Mouse (Mus musculus): Measurements from ENCODE around the gene Itpr1. TPM values are rescaled to one million over a fixed set of nuclear protein-coding genes. Genes with fewer than 3 reads are reported as not detected.

Itpr1 gene
- polyA plus RNA-seq, 1 experiment from 2014 or later, result 9.1 TPM

GRCm38 (mm10) chr6:108534139-108534538, 321.2 kb downstream of the Itpr1 start:
- H3K4me1 ChIP-seq (ENCODE audit: control insufficient read depth, insufficient read depth, low read length), result peaks cover 4% of the 10 kb centered on the region; the same call in 1 of the 2 replicates
- 89% methylated on average over 5 of the region's 5 CpGs for WGBS
- no peak overlapping the region for H3K9ac ChIP-seq (ENCODE audit: low read depth, low read length)
- no peaks in the 10 kb centered on the region for H3K36me3 ChIP-seq (ENCODE audit: control insufficient read depth, insufficient read depth, low read length)
- no peak overlapping the region for H3K4me2 ChIP-seq (ENCODE audit: low read depth, low read length)
- no peaks in the 10 kb centered on the region for H3K9me3 ChIP-seq (ENCODE audit: control insufficient read depth, low read length)
- no peak overlapping the region for H3K27ac ChIP-seq (replicated peaks; ENCODE audit: low read depth, low read length)
- H3K27me3 ChIP-seq (replicated peaks; ENCODE audit: control insufficient read depth, insufficient read depth, low read length), result no peaks in the 10 kb centered on the region
- DNase-seq (ENCODE audit: low spot score) (no peak), ATAC-seq (ENCODE audit: low read depth) (no peak)
- H3K4me3 ChIP-seq (ENCODE audit: low read depth, low read length), result no peak overlapping the region

DNA sequence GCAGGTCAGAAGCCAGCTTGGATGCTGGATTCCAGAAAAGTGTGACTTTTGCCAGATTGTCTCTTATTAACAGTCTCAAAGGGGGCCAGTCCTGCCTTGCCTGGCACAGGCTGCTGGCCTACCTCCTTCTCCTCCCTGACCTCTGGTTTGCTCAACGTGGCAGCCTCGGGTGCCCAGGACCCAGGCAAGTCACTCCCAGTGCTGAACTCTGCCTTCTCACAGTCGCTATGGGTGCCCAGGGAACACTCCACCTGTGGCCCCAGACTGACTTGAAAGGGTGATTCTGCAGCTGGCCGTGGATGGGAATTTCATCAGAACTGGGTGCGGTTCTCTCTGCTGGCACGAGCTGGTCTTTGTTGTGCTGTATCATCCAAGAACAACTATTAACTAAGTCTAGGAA, 321.7 kb downstream of the Itpr1 start:
- Histone ChIP-seq H3K27me3 (replicated peaks; ENCODE audit: control insufficient read depth, insufficient read depth, low read length) (no peaks in the 10 kb centered on the region), H3K4me2 (ENCODE audit: low read depth, low read length) (no peak overlapping the region), H3K27ac (replicated peaks; ENCODE audit: low read depth, low read length) (no peak overlapping the region), H3K9ac (ENCODE audit: low read depth, low read length) (no peak overlapping the region), H3K4me1 (ENCODE audit: control insufficient read depth, insufficient read depth, low read length) (peaks cover 4% of the 10 kb centered on the region; the same call in 1 of the 2 replicates), H3K9me3 (ENCODE audit: control insufficient read depth, low read length) (no peaks in the 10 kb centered on the region), H3K36me3 (ENCODE audit: control insufficient read depth, insufficient read depth, low read length) (no peaks in the 10 kb centered on the region), H3K4me3 (ENCODE audit: low read depth, low read length) (no peak overlapping the region)
- no peak for ATAC-seq (ENCODE audit: low read depth)
- no peak for DNase-seq (ENCODE audit: low spot score)
- WGBS, result 76% methylated on average over 6 of the region's 6 CpGs

DNA sequence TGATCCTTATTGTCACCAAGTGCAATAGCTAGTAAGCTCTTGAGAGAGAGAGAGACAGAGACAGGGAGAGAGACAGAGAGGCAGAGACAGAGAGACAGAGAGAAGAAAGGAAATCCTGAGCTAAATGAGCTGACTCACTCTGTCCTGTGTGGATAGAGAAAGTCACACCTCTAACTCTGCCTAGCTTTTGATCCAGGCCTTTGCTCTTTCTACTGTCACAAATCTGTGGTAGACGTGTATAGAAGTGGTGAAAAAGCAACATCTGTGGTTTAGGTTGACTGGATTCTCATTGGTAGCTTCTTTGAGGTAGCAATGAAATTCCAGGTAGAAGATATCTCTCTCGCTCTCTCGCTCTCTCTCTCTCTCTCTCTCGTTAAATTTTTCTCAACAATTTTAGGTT, 322.4 kb downstream of the Itpr1 start:
- H3K4me2 ChIP-seq (ENCODE audit: low read depth, low read length), result no peak overlapping the region
- H3K9me3 ChIP-seq (ENCODE audit: control insufficient read depth, low read length), result no peaks in the 10 kb centered on the region
- no peak for DNase-seq (ENCODE audit: low spot score)
- H3K36me3 ChIP-seq (ENCODE audit: control insufficient read depth, insufficient read depth, low read length), result no peaks in the 10 kb centered on the region
- ATAC-seq (ENCODE audit: low read depth), result no peak
- H3K27me3 ChIP-seq (replicated peaks; ENCODE audit: control insufficient read depth, insufficient read depth, low read length), result no peaks in the 10 kb centered on the region
- no peak overlapping the region for H3K4me3 ChIP-seq (ENCODE audit: low read depth, low read length)
- no peak overlapping the region for H3K9ac ChIP-seq (ENCODE audit: low read depth, low read length)
- H3K4me1 ChIP-seq (ENCODE audit: control insufficient read depth, insufficient read depth, low read length), result peaks cover 4% of the 10 kb centered on the region; the same call in 1 of the 2 replicates
- H3K27ac ChIP-seq (replicated peaks; ENCODE audit: low read depth, low read length), result no peak overlapping the region
- WGBS, result 88% methylated on average over 4 of the region's 4 CpGs

GRCm38 (mm10) chr6:108536546-108537317, 323.8 kb downstream of the Itpr1 start:
- peak; percentile 60 for DNase-seq (ENCODE audit: low spot score)

DNA sequence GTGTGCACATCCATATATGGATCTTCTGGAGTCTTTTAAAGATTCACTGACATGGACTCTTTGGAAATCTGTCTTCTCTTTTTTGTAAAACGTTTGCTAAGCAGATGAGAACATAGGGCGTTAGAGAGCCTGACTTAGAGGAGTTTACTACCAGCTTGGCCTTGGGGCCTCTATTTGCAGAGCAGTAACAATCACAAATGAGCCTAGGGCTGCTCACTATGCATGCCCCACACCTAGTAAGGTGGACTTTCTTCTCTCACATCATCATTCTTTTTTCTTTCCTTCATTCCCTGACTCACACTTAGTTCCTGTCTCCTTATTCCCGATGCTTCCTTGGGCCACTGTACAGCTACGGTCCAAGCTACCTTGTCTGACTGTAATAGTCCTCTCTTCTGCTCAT, 325.5 kb downstream of the Itpr1 start:
- no peaks in the 10 kb centered on the region for H3K27me3 ChIP-seq (replicated peaks; ENCODE audit: control insufficient read depth, insufficient read depth, low read length)
- H3K27ac ChIP-seq (replicated peaks; ENCODE audit: low read depth, low read length), result no peak overlapping the region
- no peak overlapping the region for H3K4me2 ChIP-seq (ENCODE audit: low read depth, low read length)
- no peak overlapping the region for H3K4me3 ChIP-seq (ENCODE audit: low read depth, low read length)
- H3K36me3 ChIP-seq (ENCODE audit: control insufficient read depth, insufficient read depth, low read length), result peaks cover 4% of the 10 kb centered on the region; the same call in 1 of the 2 replicates
- DNase-seq (ENCODE audit: low spot score), result no peak
- peaks cover 4% of the 10 kb centered on the region; the same call in 1 of the 2 replicates for H3K4me1 ChIP-seq (ENCODE audit: control insufficient read depth, insufficient read depth, low read length)
- ATAC-seq (ENCODE audit: low read depth), result no peak
- no peak overlapping the region for H3K9ac ChIP-seq (ENCODE audit: low read depth, low read length)
- H3K9me3 ChIP-seq (ENCODE audit: control insufficient read depth, low read length), result no peaks in the 10 kb centered on the region
- 86% methylated on average over 4 of the region's 4 CpGs for WGBS

More at GRCm38 (mm10) chr6:108536546-108537317, 323.8 kb downstream of the Itpr1 start:
- no peak overlapping the region for H3K4me3 ChIP-seq (ENCODE audit: low read depth, low read length)
- ATAC-seq (ENCODE audit: low read depth), result peak; percentile 66
- H3K36me3 ChIP-seq (ENCODE audit: control insufficient read depth, insufficient read depth, low read length), result peaks cover under 1% of the 10 kb centered on the region; the same call in 1 of the 2 replicates
- H3K4me1 ChIP-seq (ENCODE audit: control insufficient read depth, insufficient read depth, low read length), result peaks cover 4% of the 10 kb centered on the region; the same call in 1 of the 2 replicates
- WGBS, result 62% methylated on average over 8 of the region's 8 CpGs
- no peaks in the 10 kb centered on the region for H3K9me3 ChIP-seq (ENCODE audit: control insufficient read depth, low read length)
- H3K27ac ChIP-seq (replicated peaks; ENCODE audit: low read depth, low read length), result no peak overlapping the region
- H3K9ac ChIP-seq (ENCODE audit: low read depth, low read length), result no peak overlapping the region
- no peaks in the 10 kb centered on the region for H3K27me3 ChIP-seq (replicated peaks; ENCODE audit: control insufficient read depth, insufficient read depth, low read length)
- H3K4me2 ChIP-seq (ENCODE audit: low read depth, low read length), result no peak overlapping the region

DNA sequence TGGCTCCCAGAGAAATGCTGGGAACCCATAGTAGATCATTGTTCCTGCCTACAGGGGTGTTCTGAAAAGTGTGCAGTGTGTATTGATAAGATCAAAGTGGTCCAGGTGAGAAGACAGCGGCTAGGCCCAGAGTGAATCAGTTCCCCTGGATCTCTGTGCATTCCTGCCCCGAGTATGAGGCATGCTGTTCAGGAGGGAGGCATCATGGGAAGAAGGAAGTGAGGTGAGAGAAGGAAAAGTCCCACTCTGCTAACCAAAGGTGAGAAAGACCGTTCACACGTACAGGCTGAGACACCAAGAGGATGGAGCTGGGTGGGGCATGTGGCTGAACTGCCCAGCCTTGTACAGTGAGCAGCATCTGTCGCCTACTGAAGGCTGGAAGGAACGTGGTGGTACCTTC, 327.5 kb downstream of the Itpr1 start:
- no peak overlapping the region for H3K4me3 ChIP-seq (ENCODE audit: low read depth, low read length)
- H3K4me2 ChIP-seq (ENCODE audit: low read depth, low read length), result no peak overlapping the region
- H3K36me3 ChIP-seq (ENCODE audit: control insufficient read depth, insufficient read depth, low read length), result peaks cover 4% of the 10 kb centered on the region; the same call in 1 of the 2 replicates
- peaks cover 4% of the 10 kb centered on the region; the same call in 1 of the 2 replicates for H3K4me1 ChIP-seq (ENCODE audit: control insufficient read depth, insufficient read depth, low read length)
- no peaks in the 10 kb centered on the region for H3K9me3 ChIP-seq (ENCODE audit: control insufficient read depth, low read length)
- DNase-seq (ENCODE audit: low spot score), result no peak
- 83% methylated on average over 6 of the region's 6 CpGs for WGBS
- no peak overlapping the region for H3K27ac ChIP-seq (replicated peaks; ENCODE audit: low read depth, low read length)
- no peaks in the 10 kb centered on the region for H3K27me3 ChIP-seq (replicated peaks; ENCODE audit: control insufficient read depth, insufficient read depth, low read length)
- no peak for ATAC-seq (ENCODE audit: low read depth)
- no peak overlapping the region for H3K9ac ChIP-seq (ENCODE audit: low read depth, low read length)

DNA sequence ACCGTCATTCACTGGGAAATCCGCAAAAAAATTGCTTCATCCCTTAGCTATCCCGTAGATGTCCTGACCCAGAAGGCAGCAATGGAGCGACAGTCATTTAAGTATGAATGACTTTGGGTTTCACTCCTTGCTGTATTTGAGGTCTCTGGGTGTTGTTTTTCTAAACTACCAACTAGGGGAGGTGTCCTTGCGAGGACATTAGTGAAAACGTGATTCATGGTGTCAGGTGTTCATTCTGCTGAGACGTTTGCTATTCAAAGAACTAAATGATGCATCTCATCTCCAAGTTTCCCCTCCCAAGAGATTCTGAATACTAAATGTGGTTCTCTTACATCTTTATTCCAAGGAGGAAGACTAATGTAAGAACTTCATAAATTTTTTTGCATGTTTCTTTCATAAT, 332.0 kb downstream of the Itpr1 start:
- Histone ChIP-seq H3K4me2 (ENCODE audit: low read depth, low read length) (no peak overlapping the region), H3K27ac (replicated peaks; ENCODE audit: low read depth, low read length) (no peak overlapping the region), H3K27me3 (replicated peaks; ENCODE audit: control insufficient read depth, insufficient read depth, low read length) (no peaks in the 10 kb centered on the region), H3K36me3 (ENCODE audit: control insufficient read depth, insufficient read depth, low read length) (peaks cover 4% of the 10 kb centered on the region; the same call in 1 of the 2 replicates), H3K4me3 (ENCODE audit: low read depth, low read length) (no peak overlapping the region), H3K9ac (ENCODE audit: low read depth, low read length) (no peak overlapping the region), H3K4me1 (ENCODE audit: control insufficient read depth, insufficient read depth, low read length) (no peaks in the 10 kb centered on the region), H3K9me3 (ENCODE audit: control insufficient read depth, low read length) (no peaks in the 10 kb centered on the region)
- 80% methylated on average over 7 of the region's 7 CpGs for WGBS
- DNase-seq (ENCODE audit: low spot score) (no peak), ATAC-seq (ENCODE audit: low read depth) (no peak)

DNA sequence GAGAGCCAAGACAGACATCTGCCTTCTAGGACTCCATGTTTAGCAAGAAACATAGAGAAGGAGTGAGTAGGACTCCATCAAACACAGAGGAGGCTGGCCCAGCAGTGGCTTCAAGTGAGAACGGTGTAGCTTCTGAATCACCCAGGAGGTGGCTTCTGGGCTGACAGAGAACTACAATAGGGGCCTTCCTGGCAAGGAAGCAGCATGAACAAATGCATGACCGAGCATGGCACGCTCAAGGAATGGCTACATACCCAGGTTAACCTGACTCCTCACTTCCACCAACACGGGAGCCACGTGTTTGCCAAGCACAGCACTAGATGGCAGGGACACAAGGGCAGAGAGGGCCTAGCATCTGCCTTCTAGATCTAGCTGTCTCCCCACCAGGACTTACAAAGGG, 332.6 kb downstream of the Itpr1 start:
- no peak overlapping the region for H3K4me3 ChIP-seq (ENCODE audit: low read depth, low read length)
- 85% methylated on average over 5 of the region's 5 CpGs for WGBS
- no peaks in the 10 kb centered on the region for H3K9me3 ChIP-seq (ENCODE audit: control insufficient read depth, low read length)
- no peaks in the 10 kb centered on the region for H3K4me1 ChIP-seq (ENCODE audit: control insufficient read depth, insufficient read depth, low read length)
- no peaks in the 10 kb centered on the region for H3K27me3 ChIP-seq (replicated peaks; ENCODE audit: control insufficient read depth, insufficient read depth, low read length)
- H3K36me3 ChIP-seq (ENCODE audit: control insufficient read depth, insufficient read depth, low read length), result peaks cover 4% of the 10 kb centered on the region; the same call in 1 of the 2 replicates
- no peak overlapping the region for H3K4me2 ChIP-seq (ENCODE audit: low read depth, low read length)
- no peak overlapping the region for H3K27ac ChIP-seq (replicated peaks; ENCODE audit: low read depth, low read length)
- DNase-seq (ENCODE audit: low spot score), result no peak
- no peak for ATAC-seq (ENCODE audit: low read depth)
- no peak overlapping the region for H3K9ac ChIP-seq (ENCODE audit: low read depth, low read length)

DNA sequence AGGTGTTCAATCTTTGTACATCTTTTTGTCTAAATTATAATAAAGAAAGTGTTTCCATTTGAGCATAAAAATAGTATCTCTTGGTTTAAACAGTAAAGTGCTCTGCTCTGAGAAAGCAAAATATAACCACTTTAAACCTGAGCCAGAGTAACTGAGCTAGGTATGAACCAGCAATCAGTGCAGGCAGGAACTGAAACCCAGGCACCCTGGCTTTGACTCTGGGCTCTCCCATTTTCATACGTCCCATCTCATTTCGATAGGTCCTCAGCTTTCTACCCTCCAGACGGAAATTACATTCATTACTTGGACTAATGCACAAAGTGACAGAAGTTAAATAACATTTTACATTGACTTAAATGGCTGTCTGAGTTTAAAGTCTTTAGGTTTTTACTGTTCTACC, 335.5 kb downstream of the Itpr1 start:
- ATAC-seq (ENCODE audit: low read depth), result no peak
- Histone ChIP-seq H3K4me3 (ENCODE audit: low read depth, low read length) (no peak overlapping the region), H3K36me3 (ENCODE audit: control insufficient read depth, insufficient read depth, low read length) (no peaks in the 10 kb centered on the region), H3K4me1 (ENCODE audit: control insufficient read depth, insufficient read depth, low read length) (no peaks in the 10 kb centered on the region), H3K9me3 (ENCODE audit: control insufficient read depth, low read length) (no peaks in the 10 kb centered on the region), H3K27me3 (replicated peaks; ENCODE audit: control insufficient read depth, insufficient read depth, low read length) (no peaks in the 10 kb centered on the region), H3K9ac (ENCODE audit: low read depth, low read length) (no peak overlapping the region), H3K27ac (replicated peaks; ENCODE audit: low read depth, low read length) (no peak overlapping the region), H3K4me2 (ENCODE audit: low read depth, low read length) (no peak overlapping the region)
- DNase-seq (ENCODE audit: low spot score), result no peak
- WGBS, result 92% methylated on average over 3 of the region's 3 CpGs
